Mouse (Mus musculus): ENCODE measurements around the gene Gm42906. TPM values are rescaled to one million over a fixed set of nuclear protein-coding genes. Genes with fewer than 3 reads are reported as not detected.

The Gm42906 gene
- total RNA-seq, 2 experiments from 2014 or later = 1.3 TPM; not detected in 1

DNA sequence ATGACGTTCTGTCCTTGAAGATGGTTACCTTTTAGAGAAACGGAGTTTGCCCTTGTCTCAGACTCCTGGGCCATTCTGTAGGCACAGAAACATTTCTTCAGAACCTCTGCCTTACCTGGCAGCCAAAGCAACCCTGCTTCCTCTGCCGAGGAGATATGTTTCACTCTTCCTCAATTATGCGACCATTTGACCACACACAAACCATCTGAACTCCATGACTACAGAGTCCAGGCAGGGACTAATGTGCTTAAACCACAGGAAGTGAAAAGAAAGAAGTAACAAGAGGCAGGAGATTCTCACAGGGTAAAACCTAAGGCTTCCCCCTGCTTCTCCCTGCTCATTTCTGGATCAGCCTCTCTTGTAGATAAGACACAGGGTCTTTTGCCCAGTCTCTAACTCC is 83.2 kb downstream of the Gm42906 start:
- DNase-seq (ENCODE audit: extremely low spot score in 1 of 2, low spot score in 2 of 2) = no peak
- intact Hi-C loops (cut with DNase I) = no loop called here

GRCm38 (mm10) chr5:151333686-151334085 is 94.3 kb downstream of the Gm42906 start:
- intact Hi-C loops (cut with DNase I) = no loop called here

DNA sequence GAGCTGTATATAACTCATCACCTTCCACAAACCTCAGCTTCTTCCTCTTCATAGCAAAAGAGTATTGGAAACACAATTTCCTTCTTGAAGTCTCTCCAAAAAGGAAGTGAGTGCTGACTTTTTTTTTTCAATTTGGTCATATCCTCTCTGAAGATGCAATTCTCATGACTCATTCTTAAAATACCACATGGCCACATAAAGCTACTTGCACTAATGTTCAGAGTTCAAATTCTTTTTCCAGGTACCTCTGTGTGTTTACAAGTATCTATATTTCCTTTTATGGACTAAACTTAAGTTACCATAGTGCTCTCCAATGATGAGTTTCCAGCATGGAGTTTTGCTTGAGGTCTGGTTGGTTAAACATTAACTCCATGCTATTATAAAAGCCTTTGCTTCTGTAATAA is 94.8 kb downstream of the Gm42906 start:
- DNase-seq (ENCODE audit: extremely low spot score in 1 of 2, low spot score in 2 of 2) = no peak
- intact Hi-C loops (cut with DNase I) = no loop called here

More at GRCm38 (mm10) chr5:151333686-151334085, 94.3 kb downstream of the Gm42906 start:
- DNase-seq (ENCODE audit: extremely low spot score in 1 of 2, low spot score in 2 of 2) = no peak

DNA sequence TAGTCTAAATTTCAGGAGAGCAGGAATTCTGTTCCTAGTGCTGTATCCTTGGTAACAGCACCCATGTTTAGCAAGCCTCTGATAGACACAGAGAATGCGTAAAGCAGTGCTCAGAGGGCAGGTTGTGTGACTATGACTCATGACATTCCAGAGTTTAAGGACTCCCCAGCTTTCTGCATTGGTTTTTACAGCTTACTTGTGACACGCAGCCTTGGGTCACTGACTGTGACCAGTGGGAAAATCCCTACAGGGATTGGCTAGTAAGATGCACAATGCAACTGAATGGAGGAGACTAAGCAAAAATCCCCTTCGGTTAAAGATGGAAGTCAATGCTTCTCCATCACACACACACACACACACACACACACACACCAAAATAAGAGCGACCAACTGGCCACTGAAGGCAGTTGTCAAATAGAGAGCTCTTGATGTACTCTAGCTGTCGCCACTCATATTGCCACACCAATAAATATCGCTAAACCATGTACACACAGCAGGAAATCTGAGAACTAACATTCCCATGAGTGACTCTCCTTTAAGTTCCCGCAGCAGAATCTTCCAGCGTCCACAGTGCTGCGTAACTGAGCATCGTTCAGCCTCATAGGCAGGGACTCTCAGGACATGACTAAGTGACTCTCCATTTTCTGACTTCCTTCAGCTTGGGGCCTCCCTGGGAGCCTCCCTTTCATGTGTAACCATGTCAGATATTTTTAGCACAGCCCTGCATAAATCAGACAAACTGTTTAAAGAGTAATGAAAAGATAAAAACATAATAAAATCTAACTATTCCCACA is 112.0 kb downstream of the Gm42906 start:
- intact Hi-C loops (cut with DNase I) = no loop called here
- DNase-seq (ENCODE audit: extremely low spot score in 1 of 2, low spot score in 2 of 2) = peak in 1 of 2 experiments; percentile 15

- intact Hi-C loops (cut with DNase I) = no loop called here
- DNase-seq (ENCODE audit: extremely low spot score in 1 of 2, low spot score in 2 of 2) = no peak
These were observed 127.7 kb downstream of the Gm42906 start for GRCm38 (mm10) chr5:151300286-151300685.

DNA sequence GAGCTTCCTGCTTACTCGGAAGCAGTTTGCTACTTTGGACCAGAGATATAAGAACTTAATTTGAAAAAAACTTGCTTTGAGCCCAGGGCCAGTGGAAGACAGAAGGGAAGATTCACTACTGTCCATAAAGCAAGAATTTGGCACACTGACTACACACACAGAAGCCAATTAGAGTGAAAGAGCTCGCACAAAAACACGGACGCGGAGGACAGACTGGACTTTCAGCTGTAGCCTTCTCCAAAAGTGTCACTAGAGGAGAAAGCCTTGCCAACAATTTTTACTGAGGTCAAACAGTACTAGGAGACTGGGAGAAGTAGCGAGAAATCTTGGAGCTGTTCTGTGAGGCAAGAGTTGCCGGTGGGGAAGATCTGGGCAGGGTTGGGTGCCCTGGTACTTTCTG is 128.4 kb downstream of the Gm42906 start:
- intact Hi-C loops (cut with DNase I) = no loop called here
- no peak for DNase-seq (ENCODE audit: extremely low spot score in 1 of 2, low spot score in 2 of 2)

- intact Hi-C loops (cut with DNase I) = no loop called here
These were observed 129.6 kb downstream of the Gm42906 start for GRCm38 (mm10) chr5:151298371-151298770.

DNA sequence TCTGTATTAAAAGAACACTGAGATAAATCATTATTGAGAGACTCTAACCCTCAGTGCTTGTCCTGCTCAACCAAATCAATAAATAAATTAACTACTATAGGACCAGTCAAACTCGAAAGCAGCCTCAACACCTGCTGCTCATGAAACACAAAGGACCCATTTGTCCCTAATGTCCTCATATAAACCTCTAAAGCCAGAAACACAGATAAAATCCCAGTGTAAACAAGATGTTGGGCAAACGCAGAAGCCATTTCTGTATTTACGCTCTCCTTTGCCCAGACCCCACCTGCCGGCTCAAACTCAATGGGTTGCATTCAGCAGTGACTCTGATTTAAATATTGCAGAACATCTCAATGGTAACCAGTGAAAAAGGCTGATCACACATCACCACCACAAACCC is 131.7 kb downstream of the Gm42906 start:
- no peak for DNase-seq (ENCODE audit: extremely low spot score in 1 of 2, low spot score in 2 of 2)
- intact Hi-C loops (cut with DNase I) = no loop called here

More at GRCm38 (mm10) chr5:151298371-151298770, 129.6 kb downstream of the Gm42906 start:
- no peak for DNase-seq (ENCODE audit: extremely low spot score in 1 of 2, low spot score in 2 of 2)

DNA sequence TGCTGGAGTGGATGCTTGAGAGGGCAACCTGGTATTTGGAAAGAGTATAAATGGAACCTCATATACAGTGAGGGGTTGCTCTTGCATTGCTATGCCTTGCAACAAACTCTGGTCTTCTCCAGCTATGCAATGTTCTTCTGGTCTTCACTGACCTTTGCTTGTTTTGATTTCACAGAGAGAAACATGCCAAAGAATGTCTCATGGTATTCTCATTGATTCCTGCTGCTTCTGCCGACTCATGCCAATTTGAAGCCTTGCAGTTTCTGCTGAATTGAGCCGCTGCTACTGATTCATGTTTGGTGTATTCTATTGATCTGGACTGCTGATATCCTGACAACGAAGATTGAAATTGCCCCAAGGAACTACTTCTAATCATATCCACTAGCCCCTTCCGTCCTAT is 134.4 kb downstream of the Gm42906 start:
- intact Hi-C loops (cut with DNase I) = no loop called here
- no peak for DNase-seq (ENCODE audit: extremely low spot score in 1 of 2, low spot score in 2 of 2)

DNA sequence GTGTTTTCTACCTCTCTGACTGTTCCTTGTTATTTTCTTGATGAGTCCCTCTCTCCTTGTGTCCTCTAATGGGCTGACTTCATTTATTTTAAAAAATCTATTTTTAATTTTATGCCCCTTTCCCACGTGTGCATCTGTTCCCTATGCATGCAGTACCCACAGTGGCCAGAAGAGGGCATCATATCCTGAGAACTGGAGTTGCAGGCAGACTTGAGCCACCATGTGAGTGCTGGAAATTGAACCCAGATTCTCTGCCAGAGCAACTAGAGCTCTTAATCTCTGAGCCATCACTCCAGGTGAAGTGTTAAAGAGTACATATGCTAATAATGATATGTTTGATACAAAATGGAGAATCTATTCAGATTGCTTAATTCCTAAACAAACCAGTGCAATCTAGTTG is 135.7 kb downstream of the Gm42906 start:
- intact Hi-C loops (cut with DNase I) = no loop called here
- no peak for DNase-seq (ENCODE audit: extremely low spot score in 1 of 2, low spot score in 2 of 2)

- no peak for DNase-seq (ENCODE audit: extremely low spot score in 1 of 2, low spot score in 2 of 2)
- intact Hi-C loops (cut with DNase I) = no loop called here
These were observed 141.6 kb downstream of the Gm42906 start for GRCm38 (mm10) chr5:151286331-151286730.

GRCm38 (mm10) chr5:151279531-151279930 is 148.4 kb downstream of the Gm42906 start:
- DNase-seq (ENCODE audit: extremely low spot score in 1 of 2, low spot score in 2 of 2) = no peak
- intact Hi-C loops (cut with DNase I) = no loop called here

- intact Hi-C loops (cut with DNase I) = no loop called here
- no peak for DNase-seq (ENCODE audit: extremely low spot score in 1 of 2, low spot score in 2 of 2)
These were observed 150.0 kb downstream of the Gm42906 start for GRCm38 (mm10) chr5:151277927-151278326.

DNA sequence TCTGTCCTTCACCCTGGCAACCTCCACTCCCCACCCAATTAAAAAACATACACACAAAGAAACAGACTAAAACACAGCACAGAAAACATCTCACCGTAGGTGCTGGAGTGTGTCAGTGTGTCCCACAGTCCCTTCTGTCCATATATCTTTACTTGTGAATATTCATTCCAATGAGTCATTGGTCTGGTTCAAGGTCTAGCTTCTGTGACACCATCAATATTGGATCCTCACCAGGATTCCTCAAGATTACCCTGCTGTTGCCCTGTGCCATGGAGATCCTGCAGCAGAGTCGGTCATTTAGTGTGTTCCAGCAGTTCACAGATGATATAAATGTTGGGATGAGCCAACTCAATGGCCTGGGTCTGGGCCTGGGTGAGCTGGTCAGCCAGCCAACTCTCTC is 152.0 kb downstream of the Gm42906 start:
- intact Hi-C loops (cut with DNase I) = no loop called here
- DNase-seq (ENCODE audit: extremely low spot score in 1 of 2, low spot score in 2 of 2) = no peak

GRCm38 (mm10) chr5:151274265-151274664 is 153.7 kb downstream of the Gm42906 start:
- no peak for DNase-seq (ENCODE audit: extremely low spot score in 1 of 2, low spot score in 2 of 2)
- intact Hi-C loops (cut with DNase I) = no loop called here

GRCm38 (mm10) chr5:151270815-151271214 is 157.1 kb downstream of the Gm42906 start:
- DNase-seq (ENCODE audit: extremely low spot score in 1 of 2, low spot score in 2 of 2) = no peak

DNA sequence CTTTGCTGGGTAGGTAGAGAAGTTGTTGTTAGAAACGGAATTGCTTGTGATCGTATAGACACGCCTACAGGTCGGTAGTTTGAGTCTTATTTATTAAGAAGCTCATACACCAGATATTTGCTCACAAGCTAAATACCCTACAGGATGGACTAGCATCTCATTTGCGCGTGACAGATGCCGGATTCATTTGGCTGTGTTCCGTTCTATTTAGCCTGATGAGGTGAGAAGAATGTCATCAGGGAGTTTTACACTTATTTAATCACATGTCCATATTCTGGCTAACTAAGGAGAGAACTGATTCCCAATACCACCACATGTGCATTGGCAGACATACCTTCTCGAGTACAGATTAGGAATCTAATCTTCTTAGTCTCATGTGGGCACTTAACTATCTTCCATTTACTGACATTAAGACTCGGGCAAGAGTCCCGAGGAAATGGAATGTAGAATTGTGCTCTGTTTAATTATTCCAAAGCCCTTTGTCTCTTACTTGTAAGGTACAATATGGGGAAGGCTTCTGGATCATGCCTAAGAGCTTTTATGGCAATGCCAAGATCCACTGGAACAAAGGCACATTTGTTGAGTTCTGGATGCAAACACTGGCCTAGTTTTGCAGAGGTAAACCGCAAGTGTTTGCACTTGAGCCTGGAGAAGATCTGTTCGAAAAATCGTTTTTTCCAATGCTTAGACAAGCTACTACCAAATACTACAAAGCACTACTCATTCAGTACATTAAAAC is 160.9 kb downstream of the Gm42906 start:
- no peak for DNase-seq (ENCODE audit: extremely low spot score in 1 of 2, low spot score in 2 of 2)
- intact Hi-C loops (cut with DNase I) = no loop called here

More at GRCm38 (mm10) chr5:151270815-151271214, 157.1 kb downstream of the Gm42906 start:
- intact Hi-C loops (cut with DNase I) = no loop called here

DNA sequence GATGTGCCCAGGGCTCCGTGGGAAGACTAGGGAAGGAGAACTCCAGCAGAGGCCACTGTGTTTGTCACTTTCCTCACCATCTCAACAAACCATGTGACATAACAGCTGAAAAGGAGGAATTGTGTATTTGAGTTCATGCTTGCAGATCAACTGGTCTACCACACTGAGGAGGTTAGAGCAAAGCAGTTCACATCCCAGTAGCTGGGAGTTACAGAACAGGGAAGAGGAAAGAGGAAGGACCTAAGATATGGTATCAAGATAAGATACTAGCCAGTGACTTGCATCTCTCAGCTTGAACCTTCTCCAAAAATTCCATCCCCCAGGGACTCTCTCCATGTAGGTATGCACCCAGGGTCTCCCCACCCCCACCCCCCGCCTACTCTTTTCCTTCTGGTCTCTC is 166.4 kb downstream of the Gm42906 start:
- DNase-seq (ENCODE audit: extremely low spot score in 1 of 2, low spot score in 2 of 2) = no peak
- intact Hi-C loops (cut with DNase I) = no loop called here

DNA sequence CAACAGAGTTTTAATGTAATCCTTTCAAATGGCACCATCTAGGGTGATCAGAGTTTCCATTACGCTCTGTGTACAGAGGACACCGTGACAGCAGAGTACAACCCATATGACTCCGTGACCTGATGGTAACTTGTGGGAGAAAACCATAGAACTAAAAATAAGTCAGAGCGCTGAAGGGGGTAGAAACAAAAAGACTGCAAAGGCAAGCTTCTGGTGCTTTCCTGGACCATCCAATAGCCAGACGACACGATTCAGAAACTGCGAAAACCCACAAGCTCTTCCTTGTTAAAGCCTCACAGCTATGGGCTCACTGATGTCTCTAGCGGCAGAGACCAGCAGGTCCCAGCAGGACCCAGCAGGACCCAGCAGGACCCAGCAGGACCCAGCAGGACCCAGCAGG is 175.8 kb downstream of the Gm42906 start:
- peak in 1 of 2 experiments; percentile 47 for DNase-seq (ENCODE audit: extremely low spot score in 1 of 2, low spot score in 2 of 2)
- intact Hi-C loops (cut with DNase I) = no loop called here

- intact Hi-C loops (cut with DNase I) = no loop called here
- DNase-seq (ENCODE audit: extremely low spot score in 1 of 2, low spot score in 2 of 2) = no peak
These were observed 176.3 kb downstream of the Gm42906 start for GRCm38 (mm10) chr5:151251656-151252055.
